Mouse (Mus musculus) midbrain, embryonic 14.5 days (tissue): ENCODE data around the gene Sgtb. TPM values are rescaled to one million over a fixed set of nuclear protein-coding genes. Genes with fewer than 3 reads are reported as not detected.

Experiments
- ATAC-seq: fragments of 200-750 bp; cut with Nextera tagmentation; 2 replicates; pipeline ENCODE4 v1.8.0; 2017; ENCODE audit warnings: moderate number of reproducible peaks, moderate library complexity; ENCODE audit not compliant: low FRiP score, low TSS enrichment
- DNase-seq: peaks from one replicate; pipeline ENCODE4 v3.0.0-alpha.2; 2015
- H3K27ac ChIP-seq: fragments of 300-500 bp; sonication (generic); replicated peaks from 2 replicates; pipeline ENCODE4 v1.5.1; 2014; ENCODE audit warnings: mild to moderate bottlenecking, low read depth, low read length, moderate library complexity
- H3K27me3 ChIP-seq: fragments of 300-500 bp; sonication (generic); 2 replicates; pipeline ENCODE4 v1.6.1; 2014; ENCODE audit warnings: low read length, control low read depth, mixed read lengths; ENCODE audit not compliant: control insufficient read depth, insufficient read depth
- H3K36me3 ChIP-seq: fragments of 300-500 bp; sonication (generic); 2 replicates; pipeline ENCODE4 v1.6.1; 2014; ENCODE audit warnings: low read length, control low read depth; ENCODE audit not compliant: control insufficient read depth, insufficient read depth
- H3K4me1 ChIP-seq: fragments of 300-500 bp; sonication (generic); 2 replicates; pipeline ENCODE4 v1.6.1; 2014; ENCODE audit warnings: mild to moderate bottlenecking, antibody characterized with exemption, low read length, control low read depth; ENCODE audit not compliant: control insufficient read depth, insufficient read depth
- H3K4me2 ChIP-seq: fragments of 300-500 bp; sonication (generic); 2 replicates; pipeline ENCODE4 v1.6.1; 2014; ENCODE audit warnings: mild to moderate bottlenecking, low read length, moderate library complexity
- H3K4me3 ChIP-seq: fragments of 300-500 bp; sonication (generic); replicated peaks from 2 replicates; pipeline ENCODE4 v1.5.1; 2014; ENCODE audit warnings: low read depth, low read length
- H3K9ac ChIP-seq: fragments of 300-500 bp; sonication (generic); replicated peaks from 2 replicates; pipeline ENCODE4 v1.6.1; 2014; ENCODE audit warnings: mild to moderate bottlenecking, low read length, moderate library complexity
- H3K9me3 ChIP-seq: fragments of 300-500 bp; sonication (generic); 2 replicates; pipeline ENCODE4 v1.6.1; 2016; ENCODE audit warnings: low read length, control low read depth, mixed read lengths; ENCODE audit not compliant: control insufficient read depth
- WGBS: fragments of 180-500 bp; shearing (Covaris S2); extraction: QIAGEN DNeasy Blood & Tissue Kit; methylation state at CpG from one replicate; pipeline ENCODE4 v1.1.7; 2014; 5-methylcytosine and 5-hydroxymethylcytosine counted together
- polyA plus RNA-seq: library from polyadenylated mRNA; unstranded; fragments of >200 nt; fragmentation: Nextera tagmentation; extraction: Ambion mirVana; gene quantifications from 2 replicates; pipeline ENCODE4 v1.2.1, GENCODE M21; 2014

Gene Sgtb
- polyA plus RNA-seq, 1 experiment from 2014 or later: 32.3 TPM

DNA sequence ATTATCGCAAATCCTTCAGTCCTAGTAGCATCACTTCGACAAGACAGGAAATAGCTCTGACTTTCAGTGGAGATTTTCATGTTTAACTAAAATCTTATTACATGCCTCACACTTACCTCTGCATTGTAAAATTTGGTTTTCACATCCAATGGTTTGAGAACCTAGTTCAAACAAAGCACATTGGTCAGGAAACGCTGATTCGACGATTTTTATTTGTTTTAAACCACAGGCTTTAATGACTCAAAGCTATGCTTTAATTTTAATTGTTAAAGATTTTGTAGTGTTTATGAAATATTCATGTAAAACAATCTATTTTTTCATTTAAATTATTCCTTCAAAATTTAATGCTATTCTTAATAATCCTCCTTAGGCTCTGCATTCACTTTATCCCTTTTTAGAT is 44.6 kb downstream of the Sgtb start:
- Histone ChIP-seq H3K4me2 (no peak overlapping the region), H3K9ac (no peak overlapping the region), H3K36me3 (peaks cover 51% of the 10 kb centered on the region), H3K4me1 (no peaks in the 10 kb centered on the region), H3K27ac (no peak overlapping the region), H3K4me3 (no peak overlapping the region), H3K9me3 (no peaks in the 10 kb centered on the region), H3K27me3 (no peaks in the 10 kb centered on the region)
- WGBS: 94% methylated on average over 5 of the region's 5 CpGs
- ATAC-seq: no peak
- no peak for DNase-seq

GRCm38 (mm10) chr13:104155106-104155505 is 45.6 kb downstream of the Sgtb start:
- Histone ChIP-seq H3K9me3 (no peaks in the 10 kb centered on the region), H3K36me3 (peaks cover 55% of the 10 kb centered on the region), H3K27ac (no peak overlapping the region), H3K4me2 (no peak overlapping the region), H3K27me3 (no peaks in the 10 kb centered on the region), H3K4me3 (no peak overlapping the region), H3K4me1 (no peaks in the 10 kb centered on the region), H3K9ac (no peak overlapping the region)
- no peak for DNase-seq
- no peak for ATAC-seq
- 94% methylated on average over 7 of the region's 7 CpGs for WGBS

DNA sequence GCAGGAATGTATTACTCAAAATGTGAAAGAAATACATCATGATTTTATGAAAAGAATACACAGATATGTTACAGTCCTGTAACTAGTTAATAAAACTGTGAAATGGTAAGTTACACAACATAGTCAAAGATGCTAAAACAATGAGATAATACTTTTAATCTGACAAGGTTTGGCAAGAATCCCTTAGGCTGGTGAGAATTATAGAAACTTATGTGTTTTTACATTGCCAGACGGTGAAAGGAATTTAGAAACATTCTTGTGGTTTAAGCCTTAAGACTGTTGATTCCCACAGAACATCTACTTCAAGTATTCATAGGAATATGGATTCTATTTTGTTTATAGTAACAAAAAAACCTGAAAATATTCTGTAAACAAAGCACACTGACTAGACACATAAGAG is 46.1 kb downstream of the Sgtb start:
- Histone ChIP-seq H3K9ac (no peak overlapping the region), H3K27ac (no peak overlapping the region), H3K27me3 (no peaks in the 10 kb centered on the region), H3K4me3 (no peak overlapping the region), H3K4me2 (no peak overlapping the region), H3K9me3 (no peaks in the 10 kb centered on the region), H3K4me1 (no peaks in the 10 kb centered on the region), H3K36me3 (peaks cover 59% of the 10 kb centered on the region)
- ATAC-seq (no peak), DNase-seq (no peak)
- 91% methylated on average over 1 of the region's 1 CpGs for WGBS

GRCm38 (mm10) chr13:104171711-104172110 is 62.2 kb downstream of the Sgtb start:
- Histone ChIP-seq H3K27ac (no peak overlapping the region), H3K4me2 (no peak overlapping the region), H3K27me3 (no peaks in the 10 kb centered on the region), H3K9me3 (0 out of 2 replicates have a peak, but pooled peaks cover 4% of the 10 kb centered on the region), H3K36me3 (peaks cover 21% of the 10 kb centered on the region), H3K9ac (no peak overlapping the region), H3K4me3 (no peak overlapping the region), H3K4me1 (peaks cover 4% of the 10 kb centered on the region)
- ATAC-seq (no peak), DNase-seq (no peak)
- WGBS: 96% methylated on average over 5 of the region's 5 CpGs

GRCm38 (mm10) chr13:104172498-104172897 is 63.0 kb downstream of the Sgtb start:
- H3K4me2 ChIP-seq: no peak overlapping the region
- H3K36me3 ChIP-seq: peaks cover 18% of the 10 kb centered on the region
- H3K27me3 ChIP-seq: no peaks in the 10 kb centered on the region
- no peak overlapping the region for H3K9ac ChIP-seq
- ATAC-seq: no peak
- no peak for DNase-seq
- 0 out of 2 replicates have a peak, but pooled peaks cover 4% of the 10 kb centered on the region for H3K9me3 ChIP-seq
- no peak overlapping the region for H3K4me3 ChIP-seq
- H3K4me1 ChIP-seq: peaks cover 10% of the 10 kb centered on the region
- H3K27ac ChIP-seq: no peak overlapping the region

- 78% methylated on average over 3 of the region's 3 CpGs for WGBS
These were observed 67.3 kb downstream of the Sgtb start for GRCm38 (mm10) chr13:104176874-104177273.

DNA sequence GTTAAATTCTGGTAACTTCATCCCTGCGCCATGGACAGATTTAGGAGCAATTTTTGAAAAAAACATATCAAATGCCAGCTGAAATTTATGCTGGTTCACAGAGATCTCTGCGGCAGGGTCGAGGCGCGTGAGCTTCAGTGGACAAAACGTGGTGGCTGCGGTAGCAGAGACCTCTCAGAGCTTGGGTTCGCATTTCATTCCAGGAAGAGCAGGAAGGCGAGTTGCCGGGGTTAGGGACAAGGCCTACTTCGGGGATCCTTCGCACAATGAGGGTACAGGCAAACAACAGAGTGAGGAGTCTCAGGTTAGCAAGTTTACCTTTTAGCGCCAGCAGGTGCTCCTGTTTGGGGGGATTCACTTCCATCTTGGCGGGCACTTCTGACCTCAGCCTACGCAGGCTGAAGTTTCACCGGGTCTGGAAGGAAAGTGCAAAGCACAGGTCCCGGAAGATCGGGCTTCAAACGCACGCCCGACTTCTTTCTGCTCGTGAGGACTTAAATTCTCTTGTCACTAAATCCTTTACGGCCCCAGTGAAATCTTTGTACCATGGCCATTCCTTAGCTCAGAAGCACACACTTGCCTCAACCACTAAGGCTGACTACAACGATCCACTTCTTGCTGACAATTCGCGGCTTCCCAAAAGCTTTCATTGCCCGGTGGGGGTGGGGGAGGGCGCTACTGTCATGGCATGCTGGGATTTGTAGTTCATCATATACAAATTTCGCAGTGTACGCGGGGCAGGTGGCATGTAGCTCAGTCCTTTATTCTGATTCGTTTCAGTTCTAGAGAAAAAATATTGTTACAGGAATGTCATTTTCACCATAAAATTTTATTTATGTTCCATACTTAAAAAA is 68.5 kb downstream of the Sgtb start, which contains the start of gene Trappc13:
Gene Trappc13 (minus strand): TSS at position 674 of the 854 bp plus-strand sequence.
- WGBS: under 1% methylated on average over 32 of the region's 32 CpGs
- ATAC-seq: peak; percentile 92

More at GRCm38 (mm10) chr13:104176874-104177273, 67.3 kb downstream of the Sgtb start:
- Histone ChIP-seq H3K27me3 (no peaks in the 10 kb centered on the region), H3K36me3 (0 out of 2 replicates have a peak, but pooled peaks cover 5% of the 10 kb centered on the region), H3K9me3 (no peaks in the 10 kb centered on the region), H3K4me3 (peak overlapping the region; percentile 91; the same call in 1 of the 2 replicates), H3K4me2 (peak overlapping the region; percentile 70), H3K4me1 (peaks cover 15% of the 10 kb centered on the region), H3K9ac (no peak overlapping the region), H3K27ac (no peak overlapping the region)
- ATAC-seq: no peak
- no peak for DNase-seq

GRCm38 (mm10) chr13:104178650-104179121 is 69.1 kb downstream of the Sgtb start, which contains the start of gene Trim23:
Gene Trim23, plus strand, starts transcription at chr13:104178797.
- Histone ChIP-seq H3K4me3 (peak within 1 kb of the TSS; percentile 91), H3K36me3 (peaks cover 7% of the 10 kb centered on the region; the same call in 1 of the 2 replicates), H3K4me1 (peaks cover 15% of the 10 kb centered on the region), H3K9me3 (no peaks in the 10 kb centered on the region), H3K27me3 (no peaks in the 10 kb centered on the region), H3K9ac (peak within 1 kb of the TSS; percentile 78), H3K27ac (peak within 1 kb of the TSS; percentile 81), H3K4me2 (peak within 1 kb of the TSS; percentile 79)
- 0% methylated on average over 38 of the region's 38 CpGs for WGBS
- DNase-seq (peak; percentile 100), ATAC-seq (peak; percentile 99)

More for the DNA sequence above, 68.5 kb downstream of the Sgtb start, which contains the start of gene Trappc13:
- Histone ChIP-seq H3K9ac (peak within 1 kb of the TSS; percentile 78), H3K27ac (peak within 1 kb of the TSS; percentile 81), H3K4me1 (peaks cover 15% of the 10 kb centered on the region), H3K36me3 (peaks cover 7% of the 10 kb centered on the region; the same call in 1 of the 2 replicates), H3K27me3 (no peaks in the 10 kb centered on the region), H3K9me3 (no peaks in the 10 kb centered on the region), H3K4me2 (peak within 1 kb of the TSS; percentile 79), H3K4me3 (peak within 1 kb of the TSS; percentile 91)
- DNase-seq: peak; percentile 93
